26 mouse cellular contexts compared by ENCODE assay signal in the genomic region with DNA sequence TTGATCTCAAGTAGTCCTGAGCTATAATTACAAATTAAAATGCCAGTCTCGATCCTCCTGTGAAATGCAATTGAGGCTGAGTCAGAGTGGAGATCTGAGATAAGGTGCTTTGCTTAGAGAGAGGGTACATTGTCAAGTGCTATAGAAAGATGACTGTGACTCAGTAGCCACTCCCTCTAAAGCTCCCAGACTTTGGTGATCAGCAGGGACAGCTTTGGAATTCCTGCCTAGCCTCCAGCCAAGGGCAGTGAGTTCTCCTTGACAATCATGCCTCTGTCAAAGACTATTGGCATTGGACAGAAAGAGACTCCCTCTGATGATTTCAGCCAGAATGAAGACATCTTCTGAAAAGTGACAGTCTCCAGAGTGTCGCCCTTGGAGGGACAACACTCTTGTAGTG.
"Had no signal": no experiment of that assay in that cellular context is flagged by ENCODE, and none has a peak within 500 bp of the region (broad histone marks: within the 10 kb centered on the region; RNA-seq: fewer than 3 reads in every experiment).

No protein-coding gene starts in this region.

- DNase-seq: gastrocnemius, adult 2 months; gastrocnemius, postnatal 10 days; gastrocnemius, postnatal 36 days; heart, adult 18-20 months; heart, postnatal 14 days; heart, postnatal 36 days; kidney, adult 18-20 months; kidney, adult 8-10 months; kidney, postnatal 10 days; kidney, postnatal 25 days; kidney, postnatal 4 days; layer of hippocampus, postnatal 36 days; left cerebral cortex, postnatal 4 days had no signal

- H3K9ac ChIP-seq: heart, embryonic 13.5 days; heart, embryonic 15.5 days; hindbrain, embryonic 13.5 days; hindbrain, embryonic 15.5 days; intestine, embryonic 15.5 days; limb, embryonic 13.5 days; limb, embryonic 15.5 days; liver, embryonic 12.5 days; liver, embryonic 14.5 days had no signal

- H3K4me1 ChIP-seq: liver, embryonic 12.5 days had no signal

- H3K4me3 ChIP-seq: gastrocnemius, adult 2 months; heart, embryonic 10.5 days; heart, embryonic 13.5 days; heart, embryonic 15.5 days; hindbrain, embryonic 13.5 days; hindbrain, embryonic 15.5 days; intestine, embryonic 15.5 days; layer of hippocampus, adult 2 months; limb, embryonic 13.5 days; limb, embryonic 15.5 days; liver, embryonic 12.5 days had no signal

- H3K4me2 ChIP-seq: heart, embryonic 13.5 days; heart, embryonic 15.5 days; hindbrain, embryonic 13.5 days; hindbrain, embryonic 15.5 days; intestine, embryonic 15.5 days; limb, embryonic 13.5 days; limb, embryonic 15.5 days; liver, embryonic 12.5 days had no signal

- ATAC-seq: inflammation-experienced regulatory T-cells, adult 6 months; intestine, embryonic 15.5 days; intestine, postnatal 0 days; liver, embryonic 12.5 days had no signal

- H3K27me3 ChIP-seq: heart, embryonic 13.5 days; heart, embryonic 15.5 days; hindbrain, embryonic 13.5 days; hindbrain, embryonic 15.5 days; intestine, embryonic 15.5 days; limb, embryonic 13.5 days; limb, embryonic 15.5 days; liver, embryonic 12.5 days had no signal

- H3K36me3 ChIP-seq: heart, embryonic 10.5 days; heart, embryonic 13.5 days; heart, embryonic 15.5 days; hindbrain, embryonic 13.5 days; hindbrain, embryonic 15.5 days; intestine, embryonic 15.5 days; limb, embryonic 13.5 days; limb, embryonic 15.5 days; liver, embryonic 12.5 days had no signal

- H3K9me3 ChIP-seq: heart, embryonic 10.5 days; heart, embryonic 13.5 days; heart, embryonic 15.5 days; hindbrain, embryonic 13.5 days; hindbrain, embryonic 15.5 days; intestine, embryonic 15.5 days; limb, embryonic 13.5 days; limb, embryonic 15.5 days; liver, embryonic 12.5 days had no signal

- H3K27ac ChIP-seq: gastrocnemius, adult 2 months; heart, embryonic 10.5 days; heart, embryonic 13.5 days; hindbrain, embryonic 13.5 days; hindbrain, embryonic 15.5 days; intestine, embryonic 15.5 days; layer of hippocampus, adult 2 months; limb, embryonic 13.5 days; limb, embryonic 15.5 days; liver, embryonic 12.5 days; liver, embryonic 14.5 days had no signal
